Mouse (Mus musculus): ENCODE measurements around the gene Ciao2a.

The Ciao2a gene

GRCm38 (mm10) chr9:66160155-66160554 lies 33.7 kb downstream of the Ciao2a start:
- DNase-seq (ENCODE audit: low spot score in 2 of 2), result no peak

- DNase-seq (ENCODE audit: low spot score in 2 of 2), result no peak
These were observed 36.6 kb downstream of the Ciao2a start for GRCm38 (mm10) chr9:66162995-66163394.

GRCm38 (mm10) chr9:66167222-66167621 lies 40.8 kb downstream of the Ciao2a start:
- DNase-seq (ENCODE audit: low spot score in 2 of 2), result no peak

GRCm38 (mm10) chr9:66168233-66168632 lies 41.8 kb downstream of the Ciao2a start:
- no peak for DNase-seq (ENCODE audit: low spot score in 2 of 2)

GRCm38 (mm10) chr9:66170506-66170905 lies 44.1 kb downstream of the Ciao2a start:
- DNase-seq (ENCODE audit: low spot score in 2 of 2), result no peak

GRCm38 (mm10) chr9:66171275-66171921 lies 45.0 kb downstream of the Ciao2a start:
- DNase-seq (ENCODE audit: low spot score in 2 of 2), result no peak

- DNase-seq (ENCODE audit: low spot score in 2 of 2), result no peak
These were observed 47.0 kb downstream of the Ciao2a start for GRCm38 (mm10) chr9:66173316-66173855.

GRCm38 (mm10) chr9:66174985-66175384 lies 48.6 kb downstream of the Ciao2a start:
- no peak for DNase-seq (ENCODE audit: low spot score in 2 of 2)

- DNase-seq (ENCODE audit: low spot score in 2 of 2), result no peak
These were observed 51.6 kb downstream of the Ciao2a start for GRCm38 (mm10) chr9:66177975-66178374.

GRCm38 (mm10) chr9:66179795-66180194 lies 53.4 kb downstream of the Ciao2a start:
- no peak for DNase-seq (ENCODE audit: low spot score in 2 of 2)

- DNase-seq (ENCODE audit: low spot score in 2 of 2), result no peak
These were observed 54.9 kb downstream of the Ciao2a start for GRCm38 (mm10) chr9:66181126-66181825.

GRCm38 (mm10) chr9:66181826-66182678 lies 55.6 kb downstream of the Ciao2a start:
- no peak for DNase-seq (ENCODE audit: low spot score in 2 of 2)

GRCm38 (mm10) chr9:66182679-66182993 lies 56.2 kb downstream of the Ciao2a start:
- no peak for DNase-seq (ENCODE audit: low spot score in 2 of 2)

GRCm38 (mm10) chr9:66183023-66183422 lies 56.6 kb downstream of the Ciao2a start:
- DNase-seq (ENCODE audit: low spot score in 2 of 2), result no peak

- no peak for DNase-seq (ENCODE audit: low spot score in 2 of 2)
These were observed 58.2 kb downstream of the Ciao2a start for GRCm38 (mm10) chr9:66184572-66184971.

- no peak for DNase-seq (ENCODE audit: low spot score in 2 of 2)
These were observed 60.0 kb downstream of the Ciao2a start for GRCm38 (mm10) chr9:66186426-66186825.

Measured in urinary bladder, adult 18-20 months (tissue).